Mouse (Mus musculus): Measurements from ENCODE around the gene Trp73.

Trp73 gene

DNA sequence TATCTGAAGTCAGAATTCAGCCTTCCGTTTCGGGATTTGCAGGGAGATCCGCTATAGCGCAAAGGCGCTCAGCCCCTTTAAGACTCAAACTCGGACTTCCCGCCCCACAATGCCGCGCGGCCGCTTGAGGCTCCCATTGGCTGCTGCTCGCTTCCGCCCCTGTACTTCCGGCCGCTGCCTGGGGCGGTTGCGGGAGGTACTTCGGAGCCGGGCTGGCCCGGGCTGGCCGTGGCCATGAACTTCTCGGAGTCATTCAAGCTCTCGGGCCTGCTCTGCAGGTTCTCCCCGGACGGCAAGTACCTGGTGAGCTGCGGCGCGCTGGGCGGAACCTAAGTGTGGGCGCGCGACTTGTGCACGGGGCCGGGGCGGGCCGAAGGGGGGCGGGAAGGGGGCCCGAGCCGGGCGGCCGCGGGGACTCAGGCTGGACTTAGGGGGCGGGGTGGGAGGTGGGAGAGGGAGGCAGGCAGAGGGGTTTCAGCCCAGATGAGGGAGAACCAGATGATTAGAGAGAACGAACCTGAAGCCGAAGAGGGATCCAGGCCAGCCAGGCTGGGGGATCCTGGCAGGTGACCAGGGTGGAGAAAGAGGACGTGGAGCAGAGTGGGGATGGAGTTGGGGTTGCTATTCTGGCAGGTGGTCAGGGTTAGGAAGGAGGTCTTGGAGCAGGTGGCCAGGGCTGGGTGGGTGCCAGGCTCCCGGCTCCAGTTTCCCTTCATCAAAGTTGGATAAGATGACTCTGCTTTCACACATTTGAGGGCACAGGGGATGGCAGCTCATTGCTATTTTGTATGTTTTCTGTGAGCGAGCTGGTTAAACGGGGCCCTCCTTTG, 2.4 kb upstream of the Trp73 start, which contains the start of gene Wrap73:
Gene Wrap73 (plus strand): TSS at position 162 of the 830 bp plus-strand sequence.
- no peak for DNase-seq (ENCODE audit: low spot score)

DNA sequence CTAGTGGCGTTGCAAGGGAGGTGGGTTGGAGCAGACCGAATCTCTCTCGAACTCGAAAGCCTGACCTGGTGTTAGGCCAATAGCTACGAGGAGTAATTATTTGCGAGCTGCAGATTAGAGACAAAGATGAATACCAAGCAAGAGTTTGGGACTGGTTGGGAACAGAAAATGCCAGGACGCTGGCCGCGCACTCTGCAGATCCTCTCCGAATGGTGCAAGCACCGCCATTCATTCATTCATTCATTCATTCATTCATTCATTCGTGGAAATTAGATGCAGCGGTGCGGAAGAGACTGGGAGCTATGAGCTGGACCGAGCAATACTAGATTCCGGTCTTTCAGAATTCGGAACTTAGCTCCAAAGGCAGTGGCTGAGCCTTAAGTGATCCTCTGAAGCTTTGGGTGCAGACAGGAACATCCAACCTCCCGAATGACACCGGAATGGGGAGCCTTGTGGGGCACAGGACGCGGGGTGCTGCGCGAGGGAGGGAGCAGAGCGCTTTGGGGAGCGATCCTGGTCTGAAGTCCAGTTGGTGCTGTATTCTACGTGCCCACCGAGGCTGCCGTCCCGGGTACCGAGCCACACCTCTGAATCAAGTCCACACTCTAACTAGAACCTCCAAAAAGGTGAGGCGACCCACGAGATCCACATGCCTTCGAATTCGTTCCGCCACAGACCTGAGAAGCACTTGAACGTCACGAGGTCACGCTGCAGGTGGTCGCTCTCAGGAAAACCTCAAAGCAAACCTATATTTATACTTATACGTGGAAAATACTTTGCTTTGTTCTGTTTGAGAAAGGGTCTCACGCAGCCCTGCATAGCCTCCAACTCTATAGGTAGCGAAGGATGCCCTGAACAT, 1.2 kb upstream of the Trp73 start:
- no peak for DNase-seq (ENCODE audit: low spot score)

DNA sequence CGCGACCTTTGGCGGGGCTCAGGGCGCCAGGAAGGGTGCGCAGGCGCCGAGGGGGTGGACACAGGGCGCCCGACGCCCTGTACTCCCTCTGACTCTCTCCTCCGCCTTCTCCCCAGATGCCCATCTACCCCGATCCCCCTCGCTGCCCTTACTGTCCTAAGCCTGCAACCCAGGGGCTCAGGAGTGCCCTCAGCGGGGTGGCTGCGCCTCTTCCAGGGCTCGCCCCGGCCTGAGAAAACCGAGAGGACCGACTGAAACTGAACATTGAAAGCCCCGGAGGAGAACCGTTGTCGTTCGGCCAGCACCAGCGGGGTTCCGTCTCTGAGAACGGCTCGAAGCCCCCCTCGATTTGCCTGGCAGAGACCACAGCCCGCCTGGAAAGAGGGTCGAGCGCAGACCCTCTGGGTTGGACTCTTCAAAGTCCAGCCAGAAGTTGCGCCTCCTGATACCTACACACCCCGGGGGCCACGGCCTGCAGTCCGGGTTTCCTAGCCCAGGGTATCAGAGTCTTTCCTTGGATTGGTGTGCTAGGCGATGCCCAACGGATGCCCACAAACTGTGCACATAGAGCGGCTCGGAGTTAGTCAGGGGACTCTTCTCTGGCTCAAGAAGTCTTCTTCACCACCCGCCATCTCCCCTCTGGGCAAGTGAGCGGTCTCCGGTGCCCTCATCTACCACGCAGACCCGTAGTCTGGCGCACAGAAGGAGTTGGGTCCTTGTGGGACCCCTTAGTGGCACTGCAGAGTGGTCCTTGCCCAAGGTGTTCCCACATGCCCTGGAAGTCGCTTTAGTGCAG, 403 bp upstream of the Trp73 start:
- no peak for DNase-seq (ENCODE audit: low spot score)

DNA sequence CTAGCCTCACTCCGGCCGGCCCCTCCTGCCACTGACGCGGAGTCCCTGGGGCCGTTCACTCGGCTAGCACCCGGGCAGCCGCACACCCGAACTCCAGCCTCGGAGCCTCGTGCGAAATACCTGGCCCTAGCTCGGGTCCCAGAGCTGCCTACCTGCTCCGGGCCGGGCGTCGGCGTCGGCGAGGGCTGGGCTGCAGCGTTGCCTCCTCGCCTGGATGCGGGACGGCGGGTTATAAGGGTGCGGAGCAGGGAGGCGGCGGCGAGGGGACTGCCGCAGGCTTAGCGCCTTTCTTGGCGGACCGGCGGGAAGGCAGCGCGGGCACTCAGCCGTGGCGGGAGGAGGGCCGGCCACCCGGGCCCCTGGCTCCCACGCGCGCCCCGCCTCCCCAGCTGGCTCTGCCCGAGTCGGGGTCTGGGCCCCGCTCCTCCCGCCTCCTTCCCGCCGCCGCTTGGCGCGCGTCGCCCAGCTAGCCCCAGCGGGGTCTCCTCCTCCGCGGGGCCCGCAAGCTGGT, 282 bp downstream of the Trp73 start:
- no peak for DNase-seq (ENCODE audit: low spot score)

DNA sequence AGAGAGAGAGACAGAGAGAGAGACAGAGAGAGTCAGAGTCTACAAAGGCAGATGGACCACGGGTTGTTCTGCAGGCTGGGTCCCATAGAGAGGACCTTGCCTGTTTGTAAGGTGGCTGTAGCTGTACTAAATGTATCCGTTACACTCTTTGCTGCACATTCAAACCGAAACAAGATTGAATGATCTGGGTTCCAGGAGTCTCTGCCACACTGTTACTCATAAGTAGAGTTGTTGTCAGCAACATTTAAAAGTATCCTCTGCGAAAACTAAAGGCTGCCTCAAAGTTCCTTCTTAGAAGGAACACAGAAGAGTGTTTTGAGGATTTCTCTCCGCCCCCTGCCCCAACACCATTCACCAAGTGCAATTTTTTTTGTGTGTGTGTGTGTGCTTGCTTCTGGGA, 2.9 kb downstream of the Trp73 start:
- DNase-seq (ENCODE audit: low spot score), result no peak

DNA sequence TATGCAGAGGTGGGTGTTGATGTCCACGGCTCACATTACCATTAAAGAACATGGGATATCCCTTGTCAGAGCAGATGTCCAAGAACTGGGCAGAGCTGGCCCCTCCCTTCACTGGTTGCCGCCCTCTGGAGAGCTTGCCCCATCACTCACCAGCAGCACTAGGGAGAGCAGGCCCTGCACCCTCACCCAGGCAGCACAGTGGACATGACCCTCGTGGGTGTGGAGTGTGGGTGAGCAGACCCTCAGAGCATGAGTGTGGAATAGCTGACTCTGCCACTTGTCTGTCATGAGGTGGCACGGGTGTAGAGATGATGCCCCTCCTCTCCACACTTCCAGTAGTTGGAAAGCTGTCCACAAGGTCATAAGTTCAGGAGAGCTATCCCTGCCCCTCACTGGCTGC, 5.2 kb downstream of the Trp73 start:
- DNase-seq (ENCODE audit: low spot score), result no peak

DNA sequence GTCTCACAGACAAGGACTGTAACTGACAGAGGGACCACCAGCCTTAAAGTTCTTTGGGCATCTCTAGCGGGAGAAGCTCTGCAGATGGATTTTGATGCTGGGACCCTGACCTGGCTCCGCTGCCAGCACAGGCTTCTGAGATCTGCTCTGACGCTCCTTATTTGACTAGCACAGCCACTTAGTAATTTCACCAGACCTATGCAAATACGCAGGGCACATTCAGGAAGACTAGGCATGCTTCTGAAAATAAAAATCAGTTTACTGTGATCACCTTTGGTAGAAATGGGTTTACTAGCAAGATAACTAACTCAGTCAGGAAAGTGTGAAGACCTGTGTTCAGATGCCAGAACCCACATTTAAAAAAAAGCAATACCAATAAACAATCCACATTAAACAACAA, 8.1 kb downstream of the Trp73 start:
- no peak for DNase-seq (ENCODE audit: low spot score)

DNA sequence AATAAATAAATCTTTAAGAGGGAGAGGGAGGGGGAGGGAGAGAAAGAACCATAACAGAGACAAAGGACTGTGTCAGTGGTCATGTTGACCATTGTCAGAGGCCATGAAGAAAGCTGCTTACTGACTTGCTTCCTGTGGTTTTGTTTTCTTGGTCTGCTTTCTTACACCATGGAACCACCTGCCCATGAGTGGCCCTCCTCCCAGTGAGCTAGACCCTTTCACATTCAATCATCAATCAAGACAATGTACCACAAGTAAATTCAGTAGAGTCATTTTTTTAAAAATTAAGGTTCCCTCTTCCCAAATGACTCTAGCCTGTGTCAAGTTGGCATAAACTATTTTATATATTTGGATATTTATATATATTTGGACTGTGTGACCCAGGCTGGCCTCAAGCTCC, 10.1 kb downstream of the Trp73 start:
- no peak for DNase-seq (ENCODE audit: low spot score)

DNA sequence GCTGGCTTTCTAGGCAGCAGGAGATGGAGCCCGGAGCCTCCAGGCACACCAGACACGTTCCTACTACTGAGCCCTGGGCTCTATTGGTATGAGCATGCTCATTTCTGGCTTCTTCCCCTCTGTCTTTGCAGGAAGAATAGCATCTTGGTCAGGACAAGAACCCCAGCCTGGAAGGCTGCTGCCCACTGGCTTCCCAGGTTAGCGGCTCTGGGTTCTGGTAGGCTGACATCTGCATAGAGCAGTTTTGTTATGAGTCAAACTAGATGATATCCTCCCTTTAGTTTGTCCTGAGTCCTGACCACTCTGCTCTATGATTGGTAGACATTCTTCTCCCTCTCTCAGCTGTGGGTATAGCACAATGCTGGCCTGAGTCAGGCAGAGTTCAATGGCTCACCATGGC, 12.7 kb downstream of the Trp73 start:
- no peak for DNase-seq (ENCODE audit: low spot score)

DNA sequence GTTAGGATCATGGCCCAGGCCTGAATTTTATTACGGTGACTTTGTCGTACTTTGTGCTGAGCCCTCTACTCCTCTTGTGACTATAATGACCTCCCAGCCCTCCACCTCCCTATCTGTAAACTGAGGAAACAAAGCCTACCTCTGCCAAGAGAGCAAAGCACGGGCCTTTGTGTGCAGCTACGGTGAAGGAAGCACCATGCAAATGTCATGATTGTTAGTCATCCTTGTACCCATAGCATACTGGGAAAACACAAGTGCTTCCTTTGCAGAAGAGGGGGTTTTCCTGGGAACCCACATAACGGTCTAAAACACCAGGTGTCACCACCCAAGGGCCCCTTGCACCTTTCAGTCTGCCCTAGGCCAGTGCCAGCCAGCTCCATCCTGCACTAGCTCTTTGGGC, 14.8 kb downstream of the Trp73 start:
- no peak for DNase-seq (ENCODE audit: low spot score)

DNA sequence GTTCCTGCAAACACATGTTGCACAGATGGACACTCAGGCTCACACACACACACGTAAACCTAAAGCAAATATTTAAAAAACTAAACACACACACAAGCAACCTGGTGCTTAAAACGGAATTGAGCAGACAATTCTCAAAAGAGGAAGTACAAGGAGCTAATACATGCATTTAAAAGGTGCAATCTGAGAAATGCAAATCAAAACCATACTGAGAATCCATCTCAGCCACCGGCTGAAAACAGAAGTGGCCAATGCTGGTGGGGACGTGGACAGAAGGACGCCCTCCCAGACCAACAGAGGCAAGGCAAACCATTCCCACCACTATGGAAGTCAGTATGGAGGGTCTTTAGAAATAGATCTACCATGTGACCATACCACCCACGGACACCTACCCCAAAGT, 16.5 kb downstream of the Trp73 start:
- DNase-seq (ENCODE audit: low spot score), result no peak

DNA sequence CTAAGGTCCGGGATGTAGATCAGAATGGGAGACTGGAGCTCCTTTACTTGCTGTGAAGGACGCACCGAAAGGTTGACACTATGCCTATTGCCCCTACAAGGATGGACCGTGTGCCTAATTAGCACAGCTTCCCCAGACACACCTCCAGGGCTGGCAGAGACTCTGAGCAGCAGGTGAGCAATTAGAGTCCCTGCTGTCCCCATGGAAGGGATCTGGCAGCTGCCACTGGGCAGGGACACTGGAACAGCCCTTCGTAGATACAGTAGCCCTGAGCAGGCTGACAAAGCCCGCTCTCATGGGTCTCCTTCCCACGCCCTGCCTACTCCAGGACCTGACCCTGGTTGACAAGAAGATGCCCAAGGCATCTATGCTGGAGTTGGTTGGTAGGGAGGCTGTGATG, 17.6 kb downstream of the Trp73 start:
- DNase-seq (ENCODE audit: low spot score), result no peak

DNA sequence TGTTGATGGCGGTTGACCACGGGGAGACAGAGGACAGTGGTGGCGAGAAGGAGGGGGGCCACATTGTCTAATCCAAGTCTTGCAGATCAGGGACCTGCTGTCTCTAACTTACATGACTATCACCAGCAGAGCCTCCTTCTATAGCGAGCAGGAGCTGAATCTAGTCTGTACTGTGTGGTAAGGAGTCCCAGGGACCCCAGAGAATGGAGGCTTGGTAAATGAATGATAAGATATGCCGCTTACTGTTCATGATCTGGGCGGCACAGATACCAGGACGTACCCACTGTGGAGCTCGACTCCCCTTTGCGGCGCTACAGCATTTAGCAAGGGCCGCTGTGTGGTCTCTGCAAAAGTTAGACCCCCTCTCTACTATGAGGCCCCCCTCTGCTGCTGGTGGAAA, 18.2 kb downstream of the Trp73 start:
- DNase-seq (ENCODE audit: low spot score), result no peak

DNA sequence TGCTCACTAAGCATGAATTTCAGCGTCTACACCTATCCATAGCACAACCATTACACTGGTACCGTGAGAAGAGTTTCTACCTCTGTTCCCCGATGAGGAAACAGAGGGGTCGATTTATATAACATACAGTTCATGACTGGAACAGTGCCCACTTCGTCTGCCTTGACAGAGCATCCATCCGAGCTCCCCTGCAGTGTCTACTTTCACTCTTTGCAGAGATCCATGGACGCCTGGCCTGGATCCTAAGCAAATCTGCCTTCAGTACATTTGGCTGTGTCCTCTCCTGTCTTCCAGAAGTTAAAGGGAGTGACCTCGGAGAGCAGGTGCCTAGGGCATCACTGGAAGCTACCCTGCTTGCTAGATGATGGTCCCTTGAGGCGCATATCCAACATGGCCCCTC, 20.8 kb downstream of the Trp73 start:
- no peak for DNase-seq (ENCODE audit: low spot score)

DNA sequence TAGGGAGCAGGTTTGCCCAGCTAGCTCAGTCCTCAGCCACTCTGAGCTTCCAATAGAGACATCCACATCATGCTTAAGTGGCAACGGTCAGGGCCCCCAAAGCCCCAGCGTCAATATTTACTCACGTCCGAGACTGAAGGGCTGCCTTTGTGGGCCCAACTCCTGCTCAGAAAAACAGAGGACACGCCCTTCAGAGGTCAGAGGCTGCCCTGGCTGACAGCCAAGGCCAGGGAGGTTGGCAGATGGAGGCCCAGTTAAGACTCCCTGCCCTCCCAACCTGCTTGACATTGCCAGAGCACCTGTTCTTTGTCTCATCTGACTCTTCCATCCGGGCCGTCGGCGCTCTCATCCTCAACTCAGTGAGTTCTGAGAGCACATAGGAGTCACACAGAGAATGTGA, 21.2 kb downstream of the Trp73 start:
- DNase-seq (ENCODE audit: low spot score), result no peak

DNA sequence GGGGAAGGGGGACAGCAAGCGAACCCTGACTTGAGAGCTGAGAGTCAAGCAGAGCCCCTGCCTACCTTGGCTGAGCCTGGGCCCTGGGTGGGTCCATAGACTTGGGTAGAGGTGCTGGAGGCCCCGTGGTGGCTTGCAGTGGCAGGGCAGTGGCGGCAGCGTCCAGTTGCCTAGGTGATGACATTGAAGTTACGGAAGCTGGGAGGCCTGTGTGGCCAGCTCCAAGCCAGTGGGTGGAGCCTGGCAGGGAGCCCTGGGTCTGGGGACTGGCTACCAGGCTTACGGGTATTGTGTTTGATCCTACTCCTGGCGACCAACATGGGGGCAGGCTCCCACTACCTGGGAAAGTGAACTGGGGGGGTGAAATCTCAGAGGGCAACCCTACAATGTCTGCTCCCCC, 23.6 kb downstream of the Trp73 start:
- DNase-seq (ENCODE audit: low spot score), result no peak

DNA sequence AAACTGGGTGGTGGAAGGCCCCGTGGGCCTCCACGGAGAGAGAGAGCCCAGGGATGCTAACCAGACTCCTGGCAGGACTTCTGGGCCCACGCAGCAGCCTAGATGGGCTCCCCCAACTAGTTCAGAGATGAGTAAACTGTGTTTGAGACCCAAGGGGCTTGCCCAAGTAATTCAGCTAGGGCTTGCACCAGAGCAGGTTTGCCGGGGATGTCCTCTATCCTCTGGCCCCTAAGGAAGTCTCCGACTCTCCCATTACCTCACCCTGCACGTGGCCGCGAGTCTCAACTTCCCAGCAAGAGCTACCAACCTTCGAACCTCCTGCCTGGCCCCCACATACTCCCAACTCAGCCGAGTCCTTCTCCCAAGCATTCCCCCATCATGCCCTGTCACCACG, 30.2 kb downstream of the Trp73 start:
- no peak for DNase-seq (ENCODE audit: low spot score)

DNA sequence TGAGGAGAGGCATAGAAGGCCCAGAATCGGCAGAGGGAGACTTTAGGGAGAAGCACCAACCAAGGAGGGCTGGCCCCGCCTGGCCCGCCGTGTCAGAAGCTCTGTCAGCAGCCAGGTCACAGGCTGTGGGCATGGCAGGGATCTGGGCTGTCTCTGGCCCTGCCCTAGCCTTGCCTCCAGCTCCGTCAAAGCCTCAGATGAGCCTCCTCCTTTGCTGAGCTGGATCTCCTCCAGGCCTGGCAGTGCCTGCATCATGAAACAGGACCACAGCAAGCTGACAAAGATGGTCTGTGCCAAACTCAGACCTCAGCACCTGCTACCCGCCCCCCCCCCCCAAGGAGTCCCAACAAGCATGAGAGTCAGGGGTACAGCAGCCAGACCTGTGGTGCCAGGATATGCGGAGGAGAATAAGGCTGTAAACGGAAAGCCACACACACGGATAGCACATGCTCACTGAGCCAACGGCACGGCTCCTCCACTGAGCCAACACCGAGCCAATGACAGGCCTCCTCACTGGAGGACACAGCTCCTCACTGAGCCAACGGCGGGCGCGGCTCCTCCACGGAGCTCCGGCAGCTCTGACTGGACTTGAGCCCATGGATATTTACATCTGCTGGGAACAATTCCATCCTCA, 30.7 kb downstream of the Trp73 start:
- no peak for DNase-seq (ENCODE audit: low spot score)

DNA sequence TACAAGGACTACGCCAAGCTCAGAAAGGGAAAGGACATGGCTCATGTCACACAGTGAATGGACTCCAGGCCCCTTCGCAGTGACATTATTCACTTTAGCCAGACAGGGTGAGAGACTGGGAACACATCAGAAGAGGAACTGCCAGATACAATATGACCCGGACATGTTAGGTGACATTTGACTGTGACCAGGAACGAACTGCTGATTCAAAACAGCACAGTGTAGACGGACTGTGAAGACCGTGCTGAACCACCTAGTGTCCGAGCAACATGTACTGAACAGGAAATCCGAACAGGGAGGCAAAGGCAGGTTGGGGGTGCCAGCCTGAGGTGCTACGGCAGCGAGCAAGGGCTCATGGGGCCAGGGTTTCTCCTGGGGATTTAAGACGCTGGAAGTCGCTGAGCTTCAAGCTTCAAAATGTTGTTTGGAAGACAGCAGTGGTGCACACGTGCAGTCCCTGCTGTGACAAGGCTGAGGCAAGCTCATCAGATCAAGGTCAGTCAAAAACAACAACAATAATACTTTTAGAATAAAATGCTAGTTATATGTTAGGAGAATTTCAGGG, 33.4 kb downstream of the Trp73 start:
- DNase-seq (ENCODE audit: low spot score), result no peak

DNA sequence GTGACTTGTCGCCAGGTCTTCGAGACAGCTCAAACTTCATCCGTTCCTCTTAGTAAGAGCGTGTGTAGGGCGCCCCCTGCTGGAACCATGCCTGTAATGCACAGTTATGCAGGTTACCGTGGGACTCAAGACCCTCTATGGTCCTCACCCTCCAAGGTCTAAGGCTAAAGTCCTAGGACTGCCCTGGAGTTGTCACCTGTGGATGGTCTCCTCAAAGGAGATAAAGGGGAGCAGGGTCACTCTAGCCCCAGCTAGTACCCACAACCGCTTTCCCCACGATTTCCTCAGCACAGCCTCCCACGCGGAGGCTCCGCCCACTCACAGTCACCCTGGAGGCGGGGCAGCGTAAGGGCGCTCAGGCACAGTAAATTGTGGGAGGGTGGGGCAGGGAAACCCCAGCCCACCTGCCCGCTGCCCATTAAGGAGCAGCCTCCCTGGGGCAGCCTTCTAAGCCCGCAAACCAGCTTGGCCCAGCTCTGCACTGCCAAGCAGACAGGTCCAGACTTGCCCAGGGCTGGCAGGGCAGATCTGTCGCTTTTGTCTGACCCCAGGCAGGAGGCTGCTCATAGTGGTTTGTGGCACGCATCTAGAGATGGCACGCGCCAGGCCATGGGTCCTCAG, 34.5 kb downstream of the Trp73 start:
- DNase-seq (ENCODE audit: low spot score), result peak; percentile 11

DNA sequence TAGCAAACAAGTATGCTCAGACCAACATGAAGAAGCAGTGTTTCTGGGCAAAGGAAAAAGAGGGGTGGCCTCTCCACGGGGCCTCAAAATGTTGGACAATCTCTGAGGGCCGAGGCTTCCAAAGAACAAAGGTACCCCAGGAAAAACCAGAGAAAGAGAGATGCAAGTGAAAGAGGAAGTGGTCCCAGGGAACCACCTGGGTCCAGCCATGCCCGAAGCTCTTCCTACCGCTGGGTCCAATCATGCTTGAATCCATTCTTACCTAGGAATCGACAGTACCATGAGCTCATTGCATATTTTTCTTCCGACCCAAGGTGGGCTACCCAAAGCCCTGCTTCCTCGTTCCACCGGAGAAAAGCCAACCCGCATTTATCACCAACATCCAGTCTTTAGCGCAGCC, 36.1 kb downstream of the Trp73 start:
- DNase-seq (ENCODE audit: low spot score), result no peak
